Mouse (Mus musculus) lung, postnatal 0 days (tissue): Measurements from ENCODE around the gene Rnf208.

Experiments
- CTCF ChIP-seq: IDR thresholded peaks from 2 replicates; pipeline ENCODE4 v1.5.1; 2016; ENCODE audit warnings: antibody characterized with exemption, mild to moderate bottlenecking
- EP300 ChIP-seq: IDR thresholded peaks from 2 replicates; pipeline ENCODE4 v1.6.1; 2016; ENCODE audit warnings: antibody characterized with exemption, mild to moderate bottlenecking, control low read depth

DNA sequence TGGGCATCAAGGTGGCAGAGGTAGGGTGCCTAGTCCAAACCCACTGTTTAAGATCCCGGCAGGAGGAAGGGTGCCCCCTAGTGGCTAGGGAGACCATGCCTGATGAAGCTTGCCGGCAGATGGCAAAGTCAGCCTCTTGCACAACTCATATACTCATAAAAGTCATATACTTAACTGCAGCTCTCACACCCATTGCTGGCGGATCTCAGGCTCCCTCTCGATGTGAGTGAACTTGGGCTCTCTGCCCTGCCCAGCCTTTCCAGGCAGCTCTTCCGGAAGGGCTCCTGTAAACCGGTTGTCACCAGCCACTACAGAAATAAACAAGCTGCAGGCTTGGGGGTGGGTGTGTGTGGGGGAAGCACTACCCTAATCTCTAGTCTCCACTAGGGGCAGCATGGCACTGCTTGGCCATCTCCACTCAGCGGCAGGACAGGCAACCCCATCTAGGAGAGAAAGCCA lies 13.6 kb upstream of the Rnf208 start:
- TF ChIP-seq CTCF, result peak; percentile 78
- peak; percentile 87; the same call in 1 of the 2 replicates for TF ChIP-seq EP300
